In the genomic region with DNA sequence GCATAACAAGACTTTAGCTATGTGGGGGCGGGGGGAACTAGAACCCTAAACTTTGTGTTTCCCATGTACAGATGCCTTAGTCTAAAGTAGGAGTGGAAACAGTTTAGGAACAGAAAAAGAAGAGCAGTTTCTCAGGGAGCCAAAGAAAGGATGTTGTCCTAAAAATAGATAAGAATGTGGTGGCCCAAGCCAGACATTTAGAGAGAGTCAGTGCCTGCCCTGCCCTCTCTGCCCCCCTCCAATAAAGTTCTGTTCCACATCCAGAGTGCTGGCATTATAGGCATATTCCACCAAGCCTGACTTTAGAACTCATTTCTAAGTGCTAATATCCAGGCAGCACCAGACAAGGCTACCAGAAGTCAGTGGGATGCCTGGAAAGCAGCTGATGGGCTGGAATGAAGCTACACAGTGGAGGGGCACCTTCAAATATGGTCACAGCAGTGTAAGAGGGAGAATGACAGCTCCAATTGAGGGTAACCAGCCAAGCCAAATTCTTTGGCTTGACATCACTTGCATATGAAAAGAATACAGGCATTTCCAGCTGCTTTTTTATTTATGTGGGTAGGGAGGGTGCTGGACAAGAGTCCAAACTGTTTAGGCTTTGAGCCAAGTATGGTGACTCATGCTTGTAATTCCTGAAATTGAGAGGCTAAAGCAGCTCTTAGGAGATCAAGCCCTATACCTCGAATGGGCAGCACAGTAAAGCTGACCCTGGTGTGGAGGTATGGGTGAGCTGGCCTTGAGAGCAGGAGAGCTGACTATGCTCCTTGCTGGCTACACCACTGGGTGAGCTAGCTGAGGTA, we compare ENCODE assay signal across 9 mouse cellular contexts. TPM values are rescaled to one million over a fixed set of nuclear protein-coding genes. Genes with fewer than 3 reads are reported as not detected.
DNase-seq lines count a peak whose midpoint lies in the region; ATAC-seq lines count a peak whose summit lies in the region.
"Had no signal": no experiment of that assay in that cellular context is flagged by ENCODE, and none has a peak within 500 bp of the region (broad histone marks: within the 10 kb centered on the region; RNA-seq: fewer than 3 reads in every experiment).

No protein-coding gene starts in this region.

- ATAC-seq in intestine, embryonic 16.5 days, result peak; percentile 84
- ATAC-seq in frontal cortex, adult (ENCODE audit: low TSS enrichment), result no peak; the same call in 1 of the 2 replicates

- H3K9me3 ChIP-seq in intestine, embryonic 16.5 days (ENCODE audit: control insufficient read depth, low read length), result no peaks in the 10 kb centered on the region
- H3K9me3 ChIP-seq: neural tube, embryonic 12.5 days had no signal

- no peak overlapping the region for H3K4me2 ChIP-seq in intestine, embryonic 16.5 days (ENCODE audit: low read depth, low read length)
- H3K4me2 ChIP-seq: neural tube, embryonic 12.5 days had no signal

- H3K27ac ChIP-seq in intestine, embryonic 16.5 days (ENCODE audit: low read length), result 0 out of 2 replicates have a peak overlapping the region, but pooled peaks have one; percentile 25
- H3K27ac ChIP-seq: neural tube, embryonic 12.5 days had no signal

- 50% methylated on average over 2 of the region's 2 CpGs for WGBS in intestine, embryonic 16.5 days

- H3K27me3 ChIP-seq in intestine, embryonic 16.5 days (replicated peaks; ENCODE audit: control insufficient read depth, insufficient read depth, low read length), result no peaks in the 10 kb centered on the region
- H3K27me3 ChIP-seq: neural tube, embryonic 12.5 days had no signal

- H3K4me1 ChIP-seq in intestine, embryonic 16.5 days (ENCODE audit: control insufficient read depth, insufficient read depth, low read length), result peaks cover 10% of the 10 kb centered on the region; the same call in 1 of the 2 replicates
- H3K4me1 ChIP-seq: neural tube, embryonic 12.5 days had no signal

- H3K36me3 ChIP-seq in intestine, embryonic 16.5 days (ENCODE audit: control insufficient read depth, insufficient read depth, low read length), result no peaks in the 10 kb centered on the region
- H3K36me3 ChIP-seq: neural tube, embryonic 12.5 days had no signal

- no peak overlapping the region for H3K4me3 ChIP-seq in intestine, embryonic 16.5 days (ENCODE audit: low read length)
- H3K4me3 ChIP-seq: neural tube, embryonic 12.5 days had no signal

- no peak overlapping the region for H3K9ac ChIP-seq in intestine, embryonic 16.5 days (ENCODE audit: low read depth, low read length)
- H3K9ac ChIP-seq: neural tube, embryonic 12.5 days had no signal

- peak; percentile 39 for DNase-seq in cerebellum, adult 8-10 months
- no peak for DNase-seq in cerebellum, adult 11 months
- DNase-seq in Muller cell, postnatal 12 days (ENCODE audit: inconsistent ontology term), result peak; percentile 95
- DNase-seq in gastrocnemius, postnatal 10 days, result peak; percentile 25
- peak; percentile 84 for DNase-seq in lung, postnatal 36 days
- no peak for DNase-seq in frontal cortex, postnatal 10 days (ENCODE audit: low spot score in 2 of 2)

RNA-seq across cellular contexts. Expression of gene Tmem41b, which starts 6.6 kb away (rescaled TPM):
- 10 to 100 TPM; 28.6 to 41.6 TPM for total RNA-seq in gastrocnemius, postnatal 10 days (2021)
- polyA plus RNA-seq in intestine, embryonic 16.5 days (2015; fragmentation: Nextera tagmentation; extraction: Ambion mirVana), result 88.6 and 98.5 TPM in 2 replicates

RNA-seq across cellular contexts. Expression of gene Ipo7, which starts 24.7 kb away (rescaled TPM):
- total RNA-seq in gastrocnemius, postnatal 10 days (2021), result 10 to 100 TPM; 70.7 to 72.6 TPM
- 38.9 and 39.1 TPM in 2 replicates for polyA plus RNA-seq in intestine, embryonic 16.5 days (2015; fragmentation: Nextera tagmentation; extraction: Ambion mirVana)

RNA-seq across cellular contexts. Expression of gene Dennd5a, which starts 33.1 kb away (rescaled TPM):
- total RNA-seq in gastrocnemius, postnatal 10 days (2021), result 10 to 100 TPM; 68.8 to 84.6 TPM
- 16.3 and 18.0 TPM in 2 replicates for polyA plus RNA-seq in intestine, embryonic 16.5 days (2015; fragmentation: Nextera tagmentation; extraction: Ambion mirVana)

Comparison
In these comparisons a context has a peak if more than half of its experiments do, and no peak if none do; other contexts are left out.
1. DNase-seq: peak in cerebellum, adult 8-10 months (single experiment), Muller cell, postnatal 12 days (single experiment), gastrocnemius, postnatal 10 days (single experiment) and lung, postnatal 36 days (single experiment); none in cerebellum, adult 11 months (single experiment) and frontal cortex, postnatal 10 days (0 of 2).